Mouse (Mus musculus) embryonic facial prominence, embryonic 12.5 days (tissue): ENCODE measurements around the gene Copz1. TPM values are rescaled to one million over a fixed set of nuclear protein-coding genes. Genes with fewer than 3 reads are reported as not detected.
"Not testable (repeated sequence)": the region's sequence is repeated elsewhere in the genome, so short reads cannot be mapped to it uniquely, and the experiment has no call there.

Experiments used
- ATAC-seq: fragments of 200-750 bp; cut with Nextera tagmentation; 2 replicates; pipeline ENCODE4 v1.8.0; 2017; ENCODE audit not compliant: insufficient number of reproducible peaks, insufficient read depth, low FRiP score, low TSS enrichment
- H3K27ac ChIP-seq: fragments of 300-500 bp; sonication (generic); 2 replicates; pipeline ENCODE4 v1.5.1; 2016; ENCODE audit warnings: mild to moderate bottlenecking
- H3K27me3 ChIP-seq: fragments of 300-500 bp; sonication (generic); 2 replicates; pipeline ENCODE4 v1.6.1; 2016; ENCODE audit warnings: mild to moderate bottlenecking, moderate library complexity
- H3K36me3 ChIP-seq: fragments of 300-500 bp; sonication (generic); 2 replicates; pipeline ENCODE4 v1.6.1; 2016; ENCODE audit warnings: mild to moderate bottlenecking
- H3K4me1 ChIP-seq: fragments of 300-500 bp; sonication (generic); 2 replicates; pipeline ENCODE4 v1.6.1; 2016
- H3K4me2 ChIP-seq: fragments of 300-500 bp; sonication (generic); replicated peaks from 2 replicates; pipeline ENCODE4 v1.6.1; 2016; ENCODE audit warnings: mild to moderate bottlenecking, moderate library complexity
- H3K4me3 ChIP-seq: fragments of 300-500 bp; sonication (generic); 2 replicates; pipeline ENCODE4 v1.5.1; 2016; ENCODE audit warnings: mild to moderate bottlenecking
- H3K9ac ChIP-seq: fragments of 300-500 bp; sonication (generic); 2 replicates; pipeline ENCODE4 v1.6.1; 2016; ENCODE audit warnings: mild to moderate bottlenecking, moderate library complexity
- H3K9me3 ChIP-seq: fragments of 300-500 bp; sonication (generic); 2 replicates; pipeline ENCODE4 v1.6.1; 2016; ENCODE audit warnings: mild to moderate bottlenecking, moderate library complexity
- WGBS: fragments of 180-500 bp; shearing (Covaris S2); methylation state at CpG from one replicate; pipeline ENCODE4 v1.1.7; 2016; 5-methylcytosine and 5-hydroxymethylcytosine counted together
- polyA plus RNA-seq: library from polyadenylated mRNA; unstranded; fragments of >200 nt; fragmentation: Nextera tagmentation; extraction: Ambion mirVana; gene quantifications from 2 replicates; pipeline ENCODE4 v1.2.1, GENCODE M21; 2016

Gene Copz1
- polyA plus RNA-seq, 1 experiment from 2014 or later: 268 TPM

DNA sequence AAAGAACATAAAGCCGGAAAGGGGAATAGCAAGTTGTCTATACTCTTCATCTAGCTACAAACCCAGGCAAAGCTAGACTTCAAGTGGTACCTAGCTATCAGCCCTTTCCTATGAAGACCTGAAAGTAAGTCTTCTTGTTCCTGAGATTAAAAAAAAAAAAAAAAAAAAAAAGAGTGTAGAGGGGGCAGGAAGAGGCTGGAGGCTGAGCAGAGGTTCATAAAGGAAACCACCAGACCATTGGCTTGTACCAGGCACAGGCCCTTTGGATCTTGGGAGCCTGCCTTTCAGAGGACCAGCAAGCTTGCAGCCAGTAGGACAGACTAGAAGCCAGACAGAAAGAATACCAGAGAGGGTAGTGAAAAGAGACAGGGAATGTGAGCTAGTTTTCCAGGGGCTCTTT is 19.2 kb upstream of the Copz1 start:
- ATAC-seq: no peak
- Histone ChIP-seq H3K4me3 (no peak overlapping the region), H3K4me1 (peaks cover 14% of the 10 kb centered on the region), H3K27ac (no peak overlapping the region), H3K4me2 (no peak overlapping the region), H3K9ac (no peak overlapping the region), H3K36me3 (peaks cover 9% of the 10 kb centered on the region), H3K27me3 (no peaks in the 10 kb centered on the region), H3K9me3 (no peaks in the 10 kb centered on the region)
- 87% methylated on average over 1 of the region's 1 CpGs for WGBS

DNA sequence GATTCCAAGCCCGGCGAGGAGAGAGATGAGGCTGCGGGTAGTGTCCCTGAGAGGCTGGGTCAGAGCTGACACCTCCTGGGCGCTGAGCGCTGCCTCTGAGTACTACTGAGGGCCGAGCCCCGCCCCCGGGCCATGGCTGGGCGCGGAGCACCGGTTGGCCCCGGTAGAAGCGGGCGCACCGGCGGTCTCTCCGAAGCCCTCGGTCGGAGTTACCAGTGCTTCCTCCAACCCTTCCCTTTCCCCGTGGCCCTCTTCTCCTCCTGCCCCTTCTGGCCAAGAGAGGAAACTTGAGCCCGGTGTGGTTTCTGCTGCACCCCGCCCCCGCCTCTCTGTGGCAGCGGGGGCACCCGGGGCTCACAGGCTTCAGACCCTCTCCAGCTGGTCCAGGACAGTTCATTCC is 17.3 kb upstream of the Copz1 start:
- peak overlapping the region; percentile 33 for H3K4me3 ChIP-seq
- no peaks in the 10 kb centered on the region for H3K27me3 ChIP-seq
- H3K4me1 ChIP-seq: peaks cover 15% of the 10 kb centered on the region
- under 1% methylated on average over 25 of the region's 25 CpGs for WGBS
- peak overlapping the region; percentile 76 for H3K4me2 ChIP-seq
- H3K9ac ChIP-seq: peak overlapping the region; percentile 51
- H3K27ac ChIP-seq: no peak overlapping the region
- peak; percentile 53 for ATAC-seq
- no peaks in the 10 kb centered on the region for H3K36me3 ChIP-seq
- H3K9me3 ChIP-seq: no peaks in the 10 kb centered on the region

DNA sequence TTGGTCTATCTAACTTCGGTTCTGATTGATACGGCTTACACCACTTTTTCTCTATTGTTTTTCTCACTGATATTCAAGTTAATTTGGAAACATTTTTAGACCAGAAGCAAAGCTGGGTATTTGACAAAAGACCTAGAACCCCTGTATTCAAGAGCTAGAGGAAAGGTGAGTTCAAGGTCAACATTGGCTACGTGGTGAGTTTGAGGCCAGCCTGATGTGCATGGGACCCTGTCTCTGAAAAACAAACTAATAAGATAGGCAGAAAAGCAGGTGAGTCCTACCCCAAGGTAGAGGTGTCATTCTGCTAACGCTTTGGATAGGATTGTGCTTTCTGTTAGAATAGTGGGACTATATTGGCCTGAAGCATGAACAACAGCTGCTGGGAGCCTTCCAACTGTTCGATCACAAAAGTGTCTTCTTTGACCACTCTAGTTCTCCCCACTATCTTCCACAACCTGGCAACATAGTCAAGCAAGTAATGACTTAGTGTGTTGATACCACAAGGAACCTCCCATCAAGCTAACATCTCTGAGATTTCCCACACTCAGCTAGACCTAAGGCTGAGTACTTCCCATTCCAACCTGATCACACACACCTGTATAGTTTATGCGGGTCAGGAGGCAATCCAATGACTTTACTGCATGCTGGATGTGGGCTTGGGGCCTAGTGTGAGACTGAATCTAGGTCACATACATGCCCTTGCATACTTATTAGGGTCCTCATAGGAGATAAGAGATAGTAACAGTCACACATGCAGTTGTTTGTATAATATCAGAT is 16.1 kb upstream of the Copz1 start:
- 88% methylated on average over 6 of the region's 6 CpGs for WGBS
- Histone ChIP-seq H3K9me3 (no peaks in the 10 kb centered on the region), H3K4me2 (no peak overlapping the region), H3K4me1 (peaks cover 13% of the 10 kb centered on the region), H3K36me3 (no peaks in the 10 kb centered on the region), H3K4me3 (no peak overlapping the region), H3K9ac (no peak overlapping the region), H3K27ac (no peak overlapping the region), H3K27me3 (no peaks in the 10 kb centered on the region)
- ATAC-seq: no peak

DNA sequence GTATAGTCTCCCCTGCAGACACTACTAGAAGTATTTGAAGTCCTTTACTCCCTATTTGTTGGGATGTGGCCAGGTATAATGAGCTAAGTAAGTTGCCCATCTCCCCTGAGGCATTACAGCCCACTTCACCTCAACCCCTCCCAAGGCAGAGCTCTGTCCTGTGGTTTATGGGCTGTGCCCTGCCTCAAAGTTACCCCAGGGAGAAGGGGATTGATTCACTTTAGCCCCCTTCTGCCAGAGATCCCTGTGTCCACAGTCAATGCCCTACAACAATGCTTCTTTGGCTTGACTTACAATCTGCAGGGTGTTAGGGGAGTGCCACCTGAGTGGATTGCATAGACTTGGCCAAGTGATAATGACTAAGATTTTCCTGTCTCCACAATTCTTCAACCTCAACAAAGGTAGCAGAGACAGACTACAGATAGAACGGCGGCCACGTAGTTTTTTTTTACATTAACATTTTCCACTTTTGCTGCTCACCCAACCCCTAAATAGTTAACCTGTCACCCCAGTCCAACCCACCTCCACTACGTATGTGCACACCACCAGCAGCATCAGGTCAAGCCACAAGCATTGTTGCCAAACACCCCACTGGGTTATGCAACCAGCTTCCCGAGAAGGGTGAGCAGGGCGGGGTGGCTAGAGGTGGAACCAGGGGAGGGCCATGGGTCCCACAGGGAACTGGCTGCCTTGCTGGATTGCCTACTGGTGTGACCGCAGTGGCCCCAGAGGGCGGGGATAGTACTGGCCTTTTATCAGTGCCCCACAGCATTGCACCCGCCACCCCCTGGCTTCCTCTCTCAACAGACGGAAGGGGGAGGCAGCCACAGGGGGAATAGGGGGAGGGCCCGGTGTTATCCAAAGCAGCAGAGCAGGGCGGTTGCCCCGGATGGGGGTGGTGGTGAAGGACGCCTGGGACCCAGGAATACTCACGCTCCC is 14.5 kb upstream of the Copz1 start, which contains the start of gene Nfe2:
Nfe2 (minus strand) TSS at position 614 of the 939 bp plus-strand sequence.
- Histone ChIP-seq H3K4me2 (peak within 1 kb of the TSS; percentile 31), H3K9ac (no peak within 1 kb of the TSS), H3K9me3 (no peaks in the 10 kb centered on the region), H3K4me3 (no peak within 1 kb of the TSS), H3K4me1 (peaks cover 13% of the 10 kb centered on the region), H3K27ac (no peak within 1 kb of the TSS), H3K36me3 (no peaks in the 10 kb centered on the region), H3K27me3 (no peaks in the 10 kb centered on the region)
- 12% methylated on average over 15 of the region's 15 CpGs for WGBS
- ATAC-seq: no peak

DNA sequence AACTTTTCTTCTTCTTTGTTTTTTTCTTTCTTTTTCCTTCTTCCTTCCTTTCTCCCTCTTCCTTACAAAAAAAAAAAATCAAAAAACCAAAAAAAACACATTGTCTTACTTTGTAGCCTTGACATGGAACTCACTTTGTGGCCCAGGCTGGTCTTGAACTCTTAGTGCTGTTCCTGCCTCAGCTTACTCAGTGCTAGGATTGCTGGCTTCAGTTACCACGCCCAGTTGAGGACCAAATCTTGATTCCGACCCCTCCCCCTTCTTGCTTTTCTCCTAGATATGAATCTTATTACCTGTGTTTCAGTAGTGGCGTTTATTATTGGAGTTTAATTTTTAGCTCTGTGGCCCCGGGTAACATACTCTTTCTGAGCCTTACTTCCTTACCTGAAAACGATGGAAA is 13.4 kb upstream of the Copz1 start:
- H3K4me3 ChIP-seq: no peak overlapping the region
- no peak for ATAC-seq
- H3K9me3 ChIP-seq: no peaks in the 10 kb centered on the region
- no peak overlapping the region for H3K4me2 ChIP-seq
- no peak overlapping the region for H3K9ac ChIP-seq
- peaks cover 13% of the 10 kb centered on the region for H3K4me1 ChIP-seq
- H3K36me3 ChIP-seq: no peaks in the 10 kb centered on the region
- 87% methylated on average over 5 of the region's 5 CpGs for WGBS
- H3K27ac ChIP-seq: no peak overlapping the region
- H3K27me3 ChIP-seq: no peaks in the 10 kb centered on the region

DNA sequence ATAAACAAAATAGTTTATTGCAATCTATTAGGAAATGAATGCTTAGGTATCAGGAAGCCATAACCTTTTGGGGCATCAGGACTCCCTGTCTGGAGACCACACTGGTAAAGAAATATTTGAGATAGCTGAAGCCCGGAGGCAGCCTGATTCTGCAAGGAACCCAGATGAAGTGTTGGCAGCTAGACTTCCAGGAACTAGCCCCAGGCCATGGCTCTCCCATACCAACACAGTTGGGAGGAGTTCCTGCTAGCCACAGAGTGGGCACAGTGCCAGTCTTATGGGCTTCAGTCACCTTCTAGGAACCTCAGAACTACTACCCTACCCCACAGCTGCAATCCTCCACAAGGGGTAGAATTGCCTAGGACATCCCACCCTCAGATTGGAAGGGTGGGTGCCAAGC is 12.5 kb upstream of the Copz1 start:
- no peak overlapping the region for H3K9ac ChIP-seq
- no peak overlapping the region for H3K27ac ChIP-seq
- ATAC-seq: no peak
- 29% methylated on average over 1 of the region's 1 CpGs for WGBS
- no peak overlapping the region for H3K4me3 ChIP-seq
- peaks cover 7% of the 10 kb centered on the region for H3K4me1 ChIP-seq
- H3K27me3 ChIP-seq: no peaks in the 10 kb centered on the region
- no peaks in the 10 kb centered on the region for H3K9me3 ChIP-seq
- no peak overlapping the region for H3K4me2 ChIP-seq
- H3K36me3 ChIP-seq: no peaks in the 10 kb centered on the region

DNA sequence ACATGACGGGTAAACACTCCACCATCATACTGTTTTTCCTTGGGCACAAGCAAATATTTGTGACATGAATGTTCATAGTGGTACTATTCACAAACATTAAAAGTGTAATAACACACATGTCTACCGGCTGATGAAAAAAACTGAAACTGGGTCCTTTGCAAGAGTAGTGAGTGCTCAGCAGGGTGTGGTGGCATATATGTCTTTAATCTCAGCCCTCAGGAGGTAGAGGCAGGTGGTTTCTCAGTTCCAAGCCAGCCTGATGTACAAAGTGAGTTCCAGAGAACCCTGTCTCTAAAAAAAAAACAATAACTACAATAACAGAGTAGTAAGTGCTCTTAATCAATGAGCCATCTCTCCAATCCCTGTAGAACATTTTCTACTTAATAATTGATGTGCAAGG is 7.7 kb upstream of the Copz1 start:
- Histone ChIP-seq H3K9ac (no peak overlapping the region), H3K4me3 (no peak overlapping the region), H3K4me2 (no peak overlapping the region), H3K4me1 (no peaks in the 10 kb centered on the region), H3K27ac (no peak overlapping the region), H3K27me3 (no peaks in the 10 kb centered on the region), H3K9me3 (no peaks in the 10 kb centered on the region), H3K36me3 (no peaks in the 10 kb centered on the region)
- WGBS: 87% methylated on average over 2 of the region's 2 CpGs
- no peak for ATAC-seq

DNA sequence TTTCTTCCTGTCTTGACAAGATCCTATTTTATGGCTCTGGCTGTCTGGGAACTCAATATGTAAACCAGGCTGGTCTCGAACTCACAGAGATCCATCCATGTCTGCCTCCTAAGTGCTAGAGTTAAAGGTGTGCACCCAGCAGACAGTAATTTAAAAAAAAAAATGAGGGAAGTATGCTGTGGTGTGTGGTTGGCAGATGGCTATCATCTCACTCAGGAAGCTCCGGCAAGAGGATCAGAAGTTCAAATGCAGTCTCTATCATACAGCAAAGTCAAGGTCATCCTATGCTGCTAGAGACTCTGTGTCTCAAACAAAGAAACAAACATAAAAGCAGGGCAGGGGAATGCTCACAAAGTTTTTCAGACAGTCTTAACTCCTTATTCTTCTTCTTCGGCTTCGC is 3.6 kb upstream of the Copz1 start:
- Histone ChIP-seq H3K4me1 (no peaks in the 10 kb centered on the region), H3K4me3 (no peak overlapping the region), H3K9me3 (no peaks in the 10 kb centered on the region), H3K4me2 (no peak overlapping the region), H3K27ac (no peak overlapping the region), H3K9ac (no peak overlapping the region), H3K27me3 (no peaks in the 10 kb centered on the region), H3K36me3 (no peaks in the 10 kb centered on the region)
- 83% methylated on average over 4 of the region's 4 CpGs for WGBS
- no peak for ATAC-seq

DNA sequence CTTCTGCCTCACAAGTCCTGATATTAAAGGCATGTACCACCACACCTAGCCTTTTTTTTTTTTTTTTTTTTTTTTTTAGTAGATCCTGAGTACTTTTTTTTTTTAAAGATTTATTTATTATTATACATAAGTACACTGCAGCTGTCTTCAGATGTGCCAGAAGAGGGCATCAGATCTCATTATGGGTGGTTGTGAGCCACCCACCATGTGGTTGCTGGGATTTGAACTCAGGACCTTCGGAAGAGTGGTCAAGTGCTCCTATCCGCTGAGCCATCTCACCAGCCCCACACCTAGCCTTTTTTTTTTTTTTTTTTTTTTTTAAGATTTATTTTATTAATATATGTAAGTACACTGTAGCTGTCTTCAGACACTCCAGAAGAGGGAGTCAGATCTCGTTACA is 3.4 kb downstream of the Copz1 start:
- not testable (repeated sequence) for H3K36me3 ChIP-seq, H3K4me3 ChIP-seq, H3K27me3 ChIP-seq, H3K4me2 ChIP-seq, H3K27ac ChIP-seq, H3K4me1 ChIP-seq, H3K9ac ChIP-seq, H3K9me3 ChIP-seq, ATAC-seq
- WGBS: 91% methylated on average over 3 of the region's 3 CpGs

DNA sequence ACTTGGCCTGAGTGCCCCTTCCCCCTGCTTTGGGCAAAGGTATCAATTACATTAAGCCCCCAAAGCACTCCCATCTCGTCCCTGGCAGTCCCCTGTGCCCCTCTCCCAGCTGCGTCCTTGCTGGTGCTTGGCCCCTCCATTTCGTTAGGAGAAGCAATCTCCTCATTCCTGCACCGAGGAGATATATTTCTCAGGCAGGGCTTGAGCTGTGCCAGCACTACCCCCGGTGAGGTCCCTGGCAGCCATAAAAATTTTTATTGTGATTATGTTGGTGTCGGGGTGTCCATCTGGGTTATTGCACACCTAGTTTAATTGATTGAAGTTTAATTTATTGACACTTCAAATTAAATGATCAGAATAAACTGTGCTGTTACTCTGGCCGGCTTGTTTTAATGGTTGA is 5.4 kb downstream of the Copz1 start:
- Histone ChIP-seq H3K36me3 (no peaks in the 10 kb centered on the region), H3K4me1 (0 out of 2 replicates have a peak, but pooled peaks cover 3% of the 10 kb centered on the region), H3K9me3 (no peaks in the 10 kb centered on the region), H3K4me3 (no peak overlapping the region), H3K9ac (no peak overlapping the region), H3K27ac (no peak overlapping the region; the same call in 1 of the 2 replicates), H3K4me2 (no peak overlapping the region), H3K27me3 (no peaks in the 10 kb centered on the region)
- WGBS: 49% methylated on average over 7 of the region's 7 CpGs
- ATAC-seq: no peak

DNA sequence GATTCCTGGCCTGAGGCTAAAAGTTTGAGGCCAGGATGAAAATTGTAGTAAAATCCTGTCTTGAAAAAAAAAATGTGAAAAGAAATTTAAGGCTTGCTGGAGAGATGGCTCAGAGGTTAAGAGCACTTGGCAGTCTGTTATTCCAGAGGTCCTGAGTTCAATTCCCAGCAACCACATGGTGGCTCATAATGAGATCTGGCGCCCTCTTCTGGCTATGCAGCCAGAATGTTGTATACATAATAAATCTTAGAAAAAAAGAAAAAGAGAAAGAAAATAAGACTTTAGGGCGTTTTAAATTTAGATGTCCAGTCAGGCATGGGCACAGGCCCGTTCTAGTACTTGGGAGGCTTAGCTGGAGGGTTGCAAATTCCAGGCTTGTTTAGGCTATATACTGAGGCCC is 7.2 kb downstream of the Copz1 start:
- H3K36me3 ChIP-seq: no peaks in the 10 kb centered on the region
- 0 out of 2 replicates have a peak, but pooled peaks cover 3% of the 10 kb centered on the region for H3K4me1 ChIP-seq
- no peak overlapping the region for H3K27ac ChIP-seq
- no peak overlapping the region for H3K4me3 ChIP-seq
- WGBS: 68% methylated on average over 3 of the region's 3 CpGs
- H3K9ac ChIP-seq: no peak overlapping the region
- ATAC-seq: no peak
- H3K27me3 ChIP-seq: no peaks in the 10 kb centered on the region
- H3K4me2 ChIP-seq: no peak overlapping the region
- H3K9me3 ChIP-seq: no peaks in the 10 kb centered on the region
